Mouse (Mus musculus): Measurements from ENCODE around the gene Tuba3b. TPM values are rescaled to one million over a fixed set of nuclear protein-coding genes. Genes with fewer than 3 reads are reported as not detected.

Gene Tuba3b
- polyA plus RNA-seq, 1 experiment from 2014 or later: not detected

Other genes starting within 250 kb of the Tuba3b start
- gene Lmntd1, start 1.4 kb upstream of the Tuba3b start, polyA plus RNA-seq (2015; fragmentation: Nextera tagmentation; extraction: Ambion mirVana): 0.97 and 1.9 TPM in 2 replicates
- 6.7 and 7.8 TPM in 2 replicates for gene Rassf8, start 131.0 kb downstream of the Tuba3b start, polyA plus RNA-seq (2015; fragmentation: Nextera tagmentation; extraction: Ambion mirVana)
- gene Bhlhe41, start 249.8 kb downstream of the Tuba3b start, polyA plus RNA-seq (2015; fragmentation: Nextera tagmentation; extraction: Ambion mirVana): 0.69 and 0.74 TPM in 2 replicates

All from lung, embryonic 15.5 days (tissue).